Mouse (Mus musculus) gastrocnemius, postnatal 10 days (tissue): ENCODE data around the gene Slc47a1. TPM values are rescaled to one million over a fixed set of nuclear protein-coding genes. Genes with fewer than 3 reads are reported as not detected.
"Not testable (repeated sequence)": the region's sequence is repeated elsewhere in the genome, so short reads cannot be mapped to it uniquely, and the experiment has no call there.

ENCODE experiments used
- DNase-seq: peaks from one replicate; pipeline ENCODE4 v3.0.0; 2021; ENCODE audit warnings: mixed read lengths
- long read RNA-seq, 2 experiments: library from polyadenylated mRNA; stranded (forward); transcript quantifications; one replicate each; pipeline ENCODE4 v2.0.0; 2021
- total RNA-seq, 2 experiments: library from RNA; stranded (reverse); gene quantifications; 2 replicates each; pipeline ENCODE4 v1.2.3; 2021

The Slc47a1 gene
- total RNA-seq, result 1 to 10 TPM; 4.2 to 5.0 TPM
- long read RNA-seq, experiment 1, partial matches to known transcripts, result 7 of 10 reads
- long read RNA-seq, experiment 1, other reads (novel, unspliced or antisense), result 0 of 10 reads
- long read RNA-seq, experiment 2, partial matches to known transcripts, result 3 of 4 reads
- long read RNA-seq, experiment 2, other reads (novel, unspliced or antisense), result 1 of 4 reads

DNA sequence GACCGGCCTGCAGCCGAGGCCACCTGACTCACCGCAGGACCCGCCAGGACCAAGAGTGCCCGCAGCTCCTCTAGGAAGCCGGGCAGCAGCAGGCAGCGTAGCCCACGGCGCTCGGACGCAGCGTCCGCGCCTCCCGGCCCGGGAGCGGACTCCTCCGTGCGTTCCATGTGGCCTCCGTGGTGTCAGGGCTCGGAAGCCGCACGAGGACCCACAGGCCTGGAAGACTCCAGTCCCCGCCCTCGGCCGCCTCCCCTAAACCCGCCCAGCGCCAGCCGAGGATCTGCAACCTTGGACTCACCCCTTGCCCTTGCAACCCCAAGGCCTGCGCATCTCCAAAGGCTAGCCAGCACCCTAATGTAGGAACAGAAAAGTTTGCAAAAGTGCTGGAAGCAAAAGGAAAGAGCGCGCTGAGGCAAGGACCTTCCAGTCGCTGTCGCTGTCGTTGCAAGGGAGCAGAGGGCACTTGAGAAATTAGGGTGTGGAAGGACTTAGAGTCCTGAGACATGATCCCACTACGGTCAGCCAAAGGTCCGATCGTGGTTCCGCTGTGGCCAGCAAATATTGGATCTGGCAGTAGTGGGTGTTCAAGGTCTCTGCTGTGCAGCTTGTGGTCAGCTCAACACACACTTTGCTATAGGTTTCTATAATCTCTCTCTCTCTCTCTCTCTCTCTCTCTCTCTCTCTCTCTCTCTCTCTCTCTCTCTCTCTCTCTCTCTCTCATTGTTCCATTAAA lies at the start of gene Slc47a1:
Gene Slc47a1, minus strand, starts transcription at position 465 of the 733 bp plus-strand sequence.
- DNase-seq, result peak; percentile 28

DNA sequence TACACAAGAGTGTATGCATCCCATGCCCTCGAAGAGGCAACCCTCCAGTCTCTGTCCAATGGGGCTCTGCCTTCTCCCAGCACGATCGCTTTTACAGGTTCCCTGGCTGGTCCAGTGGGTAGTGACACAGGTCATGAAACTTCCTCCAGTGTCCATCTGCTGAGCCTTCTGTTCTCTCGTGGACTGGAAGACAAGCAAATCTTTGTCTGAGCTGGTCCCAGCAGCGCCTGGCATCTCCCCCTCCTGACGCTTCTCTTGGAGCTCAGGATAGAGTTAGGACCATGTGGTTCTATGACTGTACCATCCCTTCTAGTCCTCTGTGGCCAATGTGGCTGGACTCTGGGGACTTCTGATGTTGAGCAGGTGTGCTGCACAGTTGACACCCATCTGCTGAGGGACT lies 41.1 kb upstream of the Slc47a1 start:
- DNase-seq, result no peak

DNA sequence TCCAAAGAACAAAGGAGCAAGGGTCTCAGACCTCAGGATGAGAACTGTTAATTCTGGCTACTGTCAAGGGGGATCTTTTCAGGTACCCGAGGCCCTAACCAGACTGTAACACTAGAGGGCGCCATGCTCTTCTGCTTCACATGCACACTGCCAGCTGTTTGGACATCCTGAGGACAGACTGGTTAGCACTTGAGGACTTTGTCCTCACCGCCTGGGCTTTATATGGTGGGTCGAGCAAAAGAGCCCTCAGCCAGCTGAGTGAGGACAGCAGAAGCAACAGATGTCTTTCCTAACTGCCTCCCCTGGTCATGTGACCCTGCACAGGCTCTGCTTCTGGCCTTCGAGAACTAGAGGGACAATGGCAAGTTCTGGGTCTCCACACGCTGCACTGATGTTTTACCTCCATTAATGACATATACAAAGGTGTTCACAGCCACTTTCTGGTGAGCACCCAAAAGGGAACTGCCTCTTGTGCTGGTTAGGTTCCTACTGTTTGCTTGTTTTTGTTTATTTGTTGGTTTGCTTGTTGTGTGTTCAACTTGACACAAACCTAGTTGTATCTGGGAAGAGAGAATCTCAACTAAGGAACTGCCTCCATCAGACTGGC lies 39.9 kb upstream of the Slc47a1 start:
- DNase-seq, result peak; percentile 82

DNA sequence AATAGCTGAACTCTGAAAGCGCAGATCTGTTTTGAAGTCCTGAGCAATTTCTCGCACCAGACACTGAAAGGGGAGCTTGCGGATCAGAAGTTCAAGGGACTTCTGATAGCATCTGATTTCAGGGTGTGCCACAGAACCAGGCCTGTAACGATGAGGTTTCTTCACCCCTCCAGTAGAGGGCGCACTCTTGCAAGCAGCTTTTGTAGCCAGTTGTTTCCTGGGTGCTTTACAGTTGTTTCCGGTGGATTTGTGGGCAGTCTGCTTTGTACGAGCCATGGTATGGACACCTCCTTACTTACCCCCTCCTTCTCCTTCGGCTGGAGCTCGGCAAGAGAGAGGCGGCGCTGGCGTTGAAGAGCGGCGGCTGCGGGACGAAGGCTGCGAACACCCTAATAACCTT lies 38.4 kb upstream of the Slc47a1 start:
- DNase-seq, result not testable (repeated sequence)

DNA sequence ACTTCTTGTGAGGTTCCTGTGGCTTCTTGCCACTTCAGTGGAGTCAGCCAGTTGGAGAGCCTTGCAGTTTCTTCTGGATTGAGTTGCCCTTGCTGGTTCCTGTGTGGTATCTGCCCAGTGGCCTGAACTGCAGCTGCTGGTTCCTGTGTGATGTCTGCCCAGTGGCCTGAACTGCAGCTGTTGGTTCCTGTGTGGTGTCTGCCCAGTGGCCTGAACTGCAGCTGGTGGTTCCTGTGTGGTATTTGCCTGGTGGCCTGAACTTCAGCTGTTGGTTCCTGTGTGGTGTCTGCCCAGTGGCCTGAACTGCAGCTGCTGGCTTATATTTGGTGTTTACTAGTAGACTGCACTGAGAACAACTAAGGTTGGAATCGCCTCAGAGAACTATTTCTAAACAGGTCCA lies 37.3 kb upstream of the Slc47a1 start:
- DNase-seq, result no peak

DNA sequence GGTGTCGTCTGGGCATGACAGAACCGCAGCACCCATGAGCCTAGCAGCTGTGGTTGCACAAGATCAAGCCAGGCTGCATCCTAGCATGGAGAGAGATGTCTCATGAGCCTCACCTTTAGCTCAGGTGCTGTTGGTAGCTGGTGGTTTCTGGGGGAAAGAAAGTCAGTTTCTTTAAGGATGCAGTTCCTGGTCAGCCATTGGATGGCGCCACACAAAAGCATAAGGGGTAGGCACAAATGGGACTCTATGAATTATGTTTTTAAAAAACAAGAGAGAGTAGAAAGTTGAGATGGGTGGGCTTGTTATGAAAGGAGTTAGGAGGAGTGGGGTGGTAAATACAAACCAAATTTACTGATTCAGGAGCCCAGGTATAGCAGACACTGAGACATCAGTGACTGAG lies 36.4 kb upstream of the Slc47a1 start:
- DNase-seq, result no peak

DNA sequence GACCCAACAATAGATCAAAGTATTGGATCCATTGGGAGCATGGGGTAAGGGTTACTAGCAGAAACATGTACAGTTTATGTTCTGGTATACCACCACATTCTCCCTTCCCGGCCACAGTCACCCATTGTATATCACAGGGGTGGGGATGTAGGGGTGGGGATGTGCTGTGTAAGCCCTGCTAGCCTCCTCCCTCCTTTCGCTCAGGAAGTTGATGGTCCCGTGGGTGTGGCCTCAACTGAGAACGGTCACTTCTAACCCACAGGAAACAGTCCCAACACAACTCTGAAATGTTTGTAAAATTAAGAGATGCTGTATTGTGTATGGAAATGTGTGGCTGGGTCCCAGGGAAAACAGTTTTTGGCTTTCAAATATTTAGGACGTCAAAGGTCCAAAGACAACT lies 35.3 kb upstream of the Slc47a1 start:
- DNase-seq, result no peak

DNA sequence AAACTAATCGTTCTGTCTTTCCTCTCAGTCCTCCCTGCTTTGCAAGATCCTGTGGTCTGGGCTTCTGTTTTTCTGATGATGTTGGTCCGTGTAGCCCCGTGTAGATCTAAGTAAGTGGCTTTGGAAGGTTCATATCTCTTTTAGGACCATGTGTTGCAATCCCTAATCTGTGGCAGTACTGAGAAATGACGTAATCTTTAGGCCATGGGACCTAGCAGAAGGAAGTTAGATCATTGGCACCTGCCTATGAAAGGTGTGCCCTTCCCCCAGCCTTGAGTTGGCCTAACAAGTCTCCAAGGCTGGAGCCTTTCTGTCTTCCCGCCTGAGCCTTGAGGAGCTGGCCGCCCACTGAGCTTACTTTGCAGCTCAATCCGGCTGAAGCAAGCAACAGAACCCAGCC lies 33.7 kb upstream of the Slc47a1 start:
- no peak for DNase-seq

DNA sequence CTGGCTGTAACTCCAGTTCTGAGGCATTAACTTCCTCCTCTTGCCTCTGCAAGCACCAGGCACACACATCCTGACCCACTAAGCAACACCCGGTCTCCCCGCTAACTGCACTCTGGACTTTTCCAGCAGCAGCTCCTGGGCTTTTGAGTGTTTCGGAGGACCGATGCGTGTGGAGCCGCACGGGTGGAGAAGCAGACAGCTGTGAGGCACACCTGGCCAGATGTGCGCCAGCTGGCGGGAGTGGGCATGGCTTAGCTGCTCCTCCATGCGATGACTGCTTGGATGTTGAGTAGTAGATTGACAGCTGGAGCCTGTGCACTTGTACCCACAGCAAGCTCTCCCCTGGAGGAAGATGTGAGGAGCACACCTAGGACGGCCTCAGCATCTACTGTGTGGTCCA lies 33.1 kb upstream of the Slc47a1 start:
- DNase-seq, result no peak

DNA sequence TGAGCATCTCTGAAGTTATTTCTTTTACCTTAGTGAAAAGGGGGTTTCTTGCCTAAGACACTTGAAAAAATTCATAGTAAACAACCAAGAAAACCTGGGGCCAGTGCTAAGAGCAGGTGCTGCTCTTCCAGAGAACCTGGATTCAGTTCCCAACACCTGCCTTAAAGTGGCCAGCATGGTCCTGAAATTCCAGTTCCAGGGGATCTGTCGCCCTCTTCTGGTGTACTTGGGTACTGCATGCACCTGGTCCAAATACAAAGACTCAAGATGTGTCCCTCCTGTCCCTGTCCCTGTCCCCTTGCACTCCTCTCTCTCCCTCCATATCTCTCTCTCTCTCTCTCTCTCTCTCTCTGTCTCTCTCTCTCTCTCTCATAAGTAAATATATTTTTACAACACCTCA lies 32.0 kb upstream of the Slc47a1 start:
- DNase-seq, result peak; percentile 88

DNA sequence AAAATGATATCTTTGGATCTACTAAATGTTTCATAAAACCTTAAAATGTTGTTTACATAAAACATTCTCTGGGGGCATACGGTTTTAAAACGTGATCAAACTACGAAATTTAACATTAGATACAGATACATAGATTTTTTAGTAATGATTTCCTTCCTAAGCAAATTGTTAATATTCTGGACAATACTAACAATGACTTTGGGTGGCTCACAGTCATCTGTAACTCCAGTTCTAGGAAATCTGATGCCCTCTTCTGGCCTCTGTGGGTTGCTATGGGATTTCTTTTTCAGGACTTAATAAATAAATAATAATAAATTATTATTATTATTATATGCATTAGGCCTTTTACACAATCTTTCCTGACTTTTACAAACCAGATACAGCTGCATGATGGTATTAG lies 30.9 kb upstream of the Slc47a1 start:
- DNase-seq, result no peak

DNA sequence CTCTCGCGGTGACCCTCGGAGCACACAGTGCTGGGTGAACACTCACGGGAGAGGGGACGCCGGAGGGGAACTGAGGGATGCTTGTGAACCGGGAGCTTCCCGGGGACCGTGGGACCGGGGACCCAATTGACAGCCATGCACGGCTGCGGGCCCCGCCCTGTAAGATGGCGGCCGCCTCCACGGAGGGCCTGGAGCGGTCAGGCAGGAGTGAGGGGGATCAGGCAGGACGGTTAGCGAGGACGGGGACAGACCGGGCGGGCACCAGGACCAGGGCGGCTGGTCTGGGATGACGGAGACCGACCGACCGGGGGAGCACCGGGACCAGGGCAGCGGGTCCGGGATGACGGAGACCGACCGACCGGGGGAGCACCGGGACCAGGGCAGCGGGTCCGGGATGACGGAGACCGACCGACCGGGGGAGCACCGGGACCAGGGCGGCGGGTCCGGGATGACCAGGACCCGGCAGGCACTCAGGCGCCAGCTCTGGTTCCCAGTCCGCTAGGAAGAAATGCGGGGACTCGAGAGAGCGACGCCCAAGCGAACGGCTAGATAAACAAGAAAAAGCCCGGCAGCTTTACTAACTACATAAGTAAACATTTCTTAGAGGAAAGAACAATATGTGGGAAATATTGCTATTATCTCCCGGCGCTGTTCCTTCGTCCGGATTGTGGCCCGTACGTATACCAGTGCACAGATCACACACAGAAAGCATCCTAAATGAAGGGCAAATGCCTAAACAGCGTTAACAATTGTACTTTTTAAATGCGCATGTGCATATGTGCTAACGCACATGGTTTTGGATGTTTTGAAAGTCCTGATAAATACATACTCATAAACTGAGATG lies 30.3 kb upstream of the Slc47a1 start:
- DNase-seq, result peak; percentile 76

DNA sequence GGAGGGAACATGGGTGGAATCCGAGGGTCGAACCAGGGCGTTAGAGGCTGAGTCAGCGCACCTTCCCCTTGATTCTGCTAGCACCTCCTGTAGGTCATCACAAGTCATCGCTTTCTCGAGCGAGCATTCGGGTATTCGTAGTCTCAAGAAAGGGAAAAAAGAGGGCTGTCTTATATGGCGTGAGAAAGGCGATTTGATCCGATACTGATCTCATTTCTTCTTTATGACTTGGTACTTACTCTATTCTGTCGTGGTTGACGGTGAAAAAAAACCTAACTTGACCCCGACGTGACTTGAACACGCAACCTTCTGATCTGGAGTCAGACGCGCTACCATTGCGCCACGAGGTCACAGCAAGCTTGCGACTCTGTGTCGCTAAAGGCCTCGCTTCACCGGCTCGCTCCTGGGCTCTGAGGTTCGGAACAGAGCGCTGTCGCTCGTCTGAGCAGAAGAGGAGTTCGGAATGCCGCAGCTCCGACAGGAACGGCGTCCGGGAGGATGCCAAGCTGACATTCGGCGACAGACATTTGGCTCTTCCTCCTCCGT lies 29.6 kb upstream of the Slc47a1 start:
- peak; percentile 90 for DNase-seq

DNA sequence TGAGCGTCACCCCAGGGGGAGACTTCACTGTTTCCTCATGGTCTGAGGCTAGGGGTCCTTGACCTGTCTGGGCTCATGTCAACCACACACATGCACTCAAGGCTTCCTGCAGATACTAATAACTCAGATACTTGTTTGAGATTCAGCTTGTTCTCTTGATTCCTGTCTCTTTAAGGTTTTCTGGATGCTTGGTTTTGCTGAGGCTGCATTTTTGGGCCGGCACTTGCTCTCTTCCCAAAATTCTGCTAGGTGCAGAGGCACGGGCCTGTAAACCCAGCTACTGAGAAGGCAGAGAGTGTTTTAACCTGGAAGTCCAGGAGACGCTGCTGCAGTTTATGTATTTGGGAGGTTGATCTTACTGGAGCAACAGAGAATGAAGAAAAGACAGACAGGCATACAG lies 23.6 kb upstream of the Slc47a1 start:
- DNase-seq, result no peak

DNA sequence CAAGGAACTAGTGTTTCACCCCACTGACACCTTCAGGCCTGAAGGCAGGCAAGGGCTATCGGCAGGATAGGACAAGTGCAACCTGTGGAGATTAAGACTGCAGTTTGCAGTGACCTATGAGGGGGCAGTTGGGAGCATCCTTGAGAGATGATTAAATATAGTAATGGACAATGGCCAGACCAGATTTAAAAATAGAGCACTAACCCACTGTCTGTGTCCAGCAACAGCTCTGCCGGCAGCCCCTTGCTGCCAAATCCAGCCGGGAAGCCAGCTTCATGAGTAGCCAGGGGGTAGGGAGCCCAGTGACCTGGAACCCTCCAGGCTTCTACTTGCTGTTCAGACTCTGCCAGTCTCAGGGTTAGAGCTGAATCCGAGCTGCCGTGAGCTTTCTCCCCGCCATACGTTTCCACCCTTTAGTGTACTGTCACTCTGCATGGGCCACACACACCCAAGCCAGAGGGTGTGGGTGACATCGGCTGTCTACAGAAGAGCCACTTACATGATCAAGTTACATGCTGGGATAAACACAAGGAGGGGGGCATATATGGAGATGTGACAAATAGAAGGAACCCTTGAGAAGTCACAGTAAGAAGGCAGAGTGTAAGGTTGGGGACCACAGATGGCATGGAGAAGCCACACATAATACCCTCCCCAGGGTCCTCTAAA lies 22.7 kb upstream of the Slc47a1 start:
- DNase-seq, result peak; percentile 25

DNA sequence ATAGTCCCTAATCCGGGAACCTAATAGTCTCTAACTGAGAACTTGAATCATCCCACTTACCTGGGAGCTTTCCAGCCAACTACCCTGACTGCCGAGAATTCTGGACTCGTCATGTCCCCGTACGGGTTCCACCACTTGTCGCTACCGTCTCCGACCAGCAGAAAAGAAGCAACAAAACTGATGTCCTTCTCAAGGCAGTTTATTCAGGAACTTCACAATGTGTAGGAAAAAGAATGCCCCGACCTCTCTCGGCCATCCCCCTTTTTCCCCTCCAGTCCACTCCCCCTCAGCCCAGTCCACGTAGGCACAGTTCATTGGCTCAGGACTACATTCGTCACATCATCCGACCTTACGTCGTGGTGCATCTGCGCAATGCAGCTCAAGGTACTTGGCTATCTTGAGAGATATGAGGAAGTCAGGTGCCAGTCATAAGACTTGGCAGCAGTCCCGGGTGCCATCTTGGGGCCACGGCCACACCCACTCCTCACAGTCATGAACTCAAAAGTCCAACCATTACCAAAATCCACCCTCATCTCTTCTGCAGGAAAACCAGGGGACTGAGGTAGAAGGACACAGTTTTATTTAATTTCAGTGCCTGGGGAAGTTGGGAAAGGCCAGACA lies 19.4 kb upstream of the Slc47a1 start:
- DNase-seq, result not testable (repeated sequence)

DNA sequence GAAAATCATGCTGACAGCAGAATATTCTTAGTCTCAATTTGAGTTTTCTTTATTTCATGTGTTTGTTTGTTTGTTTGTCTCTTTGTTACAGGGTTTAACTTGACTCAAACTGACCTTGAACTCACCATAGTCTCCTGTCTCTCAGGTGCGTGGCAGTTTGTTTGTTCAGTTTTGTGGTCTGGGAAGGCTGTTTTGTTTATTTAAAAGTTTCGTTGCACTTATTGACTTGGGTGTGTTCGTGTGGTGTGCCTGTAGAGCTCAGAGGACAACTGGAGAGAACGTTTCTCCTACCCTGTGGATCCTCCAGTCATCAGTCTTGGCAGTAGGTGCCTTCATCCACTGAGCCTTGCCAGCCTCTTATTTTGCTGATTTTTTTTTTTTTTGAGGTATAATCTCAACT lies 10.8 kb upstream of the Slc47a1 start:
- no peak for DNase-seq

DNA sequence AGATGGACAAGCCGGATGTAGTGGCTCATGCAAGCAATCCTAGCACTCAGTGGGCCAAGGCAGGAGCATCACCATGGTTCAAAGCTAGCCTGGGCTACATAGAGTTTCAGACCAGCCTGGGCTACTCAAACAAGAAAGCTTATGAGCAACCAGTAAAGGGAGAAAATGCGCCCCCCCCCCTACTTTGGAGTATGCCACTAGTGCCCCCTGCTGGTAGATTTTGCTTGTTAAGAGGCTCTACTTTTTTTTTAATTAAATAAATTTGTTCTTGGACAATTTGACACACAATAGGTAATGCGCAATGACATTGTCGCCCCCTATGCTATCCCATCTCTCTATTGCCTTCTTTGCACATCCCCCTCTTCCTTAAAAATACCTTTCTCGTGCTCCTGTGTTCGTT lies 9.9 kb upstream of the Slc47a1 start:
- peak; percentile 60 for DNase-seq

DNA sequence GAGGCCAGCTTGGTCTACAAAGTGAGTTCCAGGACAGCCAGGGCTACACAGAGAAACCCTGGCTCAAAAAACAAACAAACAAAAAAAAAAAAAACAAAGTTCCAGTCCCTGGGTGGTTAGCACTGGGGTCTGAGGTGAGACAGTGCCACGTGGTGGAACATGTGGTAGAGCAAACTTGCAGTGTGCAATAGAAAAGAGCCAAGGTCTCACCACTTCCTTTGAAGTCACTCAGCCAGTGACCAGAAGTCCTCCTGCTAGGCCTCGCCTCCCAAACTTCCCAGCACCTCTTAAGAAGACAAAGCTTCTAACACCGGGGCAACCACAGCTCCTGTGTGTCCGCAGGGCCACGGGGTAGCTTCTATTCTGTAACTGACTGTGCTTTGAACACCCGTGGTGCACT lies 9.1 kb upstream of the Slc47a1 start:
- no peak for DNase-seq

DNA sequence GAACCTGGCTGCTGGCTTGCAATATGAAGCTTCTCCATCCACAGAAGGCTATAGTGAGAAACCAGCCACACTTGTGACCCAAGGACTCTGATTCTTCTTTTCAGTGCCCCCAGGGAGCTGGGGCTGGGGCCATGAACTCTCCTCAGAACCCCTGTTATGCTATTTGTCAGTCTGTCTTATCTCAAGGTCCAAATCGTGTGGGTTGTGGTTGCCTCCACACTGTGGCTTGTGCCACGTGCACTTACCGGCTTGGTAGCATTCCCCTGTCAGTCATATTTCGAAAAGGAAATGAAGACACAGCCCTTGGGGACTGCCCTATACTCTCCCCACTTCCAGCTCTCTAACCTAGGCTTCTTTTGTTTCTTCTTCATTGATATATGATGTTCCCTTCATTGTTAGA lies 7.6 kb upstream of the Slc47a1 start:
- no peak for DNase-seq

DNA sequence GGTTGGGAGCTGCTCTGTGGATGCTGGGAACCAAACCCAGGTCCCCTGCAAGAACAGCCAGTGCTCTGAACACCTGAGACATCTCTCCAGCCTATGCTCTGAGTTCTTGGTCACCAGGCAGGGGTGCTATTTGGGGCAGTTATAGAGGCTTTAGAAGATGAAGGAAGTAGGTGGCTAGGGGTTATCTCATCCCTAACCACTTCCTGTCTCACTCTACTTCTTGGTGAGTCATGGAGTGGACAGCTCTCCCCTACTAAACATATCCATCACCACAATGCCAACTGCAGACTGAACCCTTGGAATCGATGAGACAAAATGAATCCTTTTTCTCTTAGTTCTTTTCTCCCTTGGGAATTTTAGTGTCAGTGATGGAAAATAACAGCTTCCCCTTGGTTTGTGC lies 3.1 kb upstream of the Slc47a1 start:
- DNase-seq, result no peak

DNA sequence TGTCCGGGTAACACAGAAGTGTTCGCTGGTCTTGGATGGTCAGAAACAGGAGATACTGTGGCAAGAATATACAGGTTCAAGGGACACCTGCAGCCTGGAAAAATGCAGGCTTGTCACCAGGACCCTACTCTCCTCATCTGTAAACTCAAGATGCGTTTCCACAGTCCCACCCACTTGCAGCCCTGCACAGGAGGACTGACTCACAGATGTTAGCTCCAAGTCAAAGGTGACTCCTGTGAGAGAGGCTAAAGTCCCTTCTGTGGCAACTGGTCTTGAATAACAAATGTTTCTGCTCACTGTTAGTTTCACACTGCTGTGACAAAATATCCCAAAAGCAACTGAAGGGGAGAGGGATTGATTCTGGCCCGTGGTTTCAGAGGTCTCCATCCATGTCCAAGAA lies 506 bp upstream of the Slc47a1 start:
- DNase-seq, result no peak
